Mouse (Mus musculus): ENCODE data around the gene AC161166.1.

GRCm38 (mm10) chr7:24501492-24501891, 10.8 kb downstream of the AC161166.1 start:
- TF ChIP-seq CTCF (IDR thresholded peaks at IDR 0.05; ENCODE audit: low read depth) = peak; percentile 74
- no peak for TF ChIP-seq EP300 (IDR thresholded peaks at IDR 0.05; ENCODE audit: low read depth)

All from liver, embryonic 14.5 days (tissue).